Mouse (Mus musculus) heart, embryonic 12.5 days (tissue): ENCODE data around the gene Rpl36al. TPM values are rescaled to one million over a fixed set of nuclear protein-coding genes. Genes with fewer than 3 reads are reported as not detected.
A peak's percentile ranks its signal among the peaks of the same experiment; 100 is the strongest.

Experiments used
- ATAC-seq: fragments of 200-750 bp; cut with Nextera tagmentation; 2 replicates; pipeline ENCODE4 v1.8.0; 2017; ENCODE audit warnings: moderate TSS enrichment, moderate library complexity; ENCODE audit not compliant: insufficient number of reproducible peaks, low FRiP score
- H3K27ac ChIP-seq: fragments of 300-500 bp; sonication (generic); 2 replicates; pipeline ENCODE4 v1.5.1; 2016; ENCODE audit warnings: mild to moderate bottlenecking, moderate library complexity; ENCODE audit not compliant: poor library complexity, severe bottlenecking
- H3K27me3 ChIP-seq: fragments of 300-500 bp; sonication (generic); replicated peaks from 2 replicates; pipeline ENCODE4 v1.6.1; 2016; ENCODE audit warnings: mild to moderate bottlenecking, moderate library complexity
- H3K36me3 ChIP-seq: fragments of 300-500 bp; sonication (generic); 2 replicates; pipeline ENCODE4 v1.6.1; 2016; ENCODE audit warnings: mild to moderate bottlenecking, moderate library complexity
- H3K4me1 ChIP-seq: fragments of 300-500 bp; sonication (generic); replicated peaks from 2 replicates; pipeline ENCODE4 v1.6.1; 2016; ENCODE audit warnings: mild to moderate bottlenecking
- H3K4me2 ChIP-seq: fragments of 300-500 bp; sonication (generic); 2 replicates; pipeline ENCODE4 v1.6.1; 2016; ENCODE audit warnings: mild to moderate bottlenecking, moderate library complexity
- H3K4me3 ChIP-seq: fragments of 300-500 bp; sonication (generic); 2 replicates; pipeline ENCODE4 v1.5.1; 2016; ENCODE audit warnings: mild to moderate bottlenecking
- H3K9ac ChIP-seq: fragments of 300-500 bp; sonication (generic); 2 replicates; pipeline ENCODE4 v1.6.1; 2016; ENCODE audit warnings: mild to moderate bottlenecking, moderate library complexity
- H3K9me3 ChIP-seq: fragments of 300-500 bp; sonication (generic); replicated peaks from 2 replicates; pipeline ENCODE4 v1.6.1; 2016; ENCODE audit warnings: mild to moderate bottlenecking, moderate library complexity
- WGBS: fragments of 180-500 bp; shearing (Covaris S2); methylation state at CpG from one replicate; pipeline ENCODE4 v1.1.7; 2016; 5-methylcytosine and 5-hydroxymethylcytosine counted together
- microRNA-seq: library from miRNA; unstranded; fragments of <30 nt; microRNA quantifications from one replicate; pipeline ENCODE4, GENCODE M21; 2017
- polyA plus RNA-seq: library from polyadenylated mRNA; unstranded; fragments of >200 nt; fragmentation: Nextera tagmentation; extraction: Ambion mirVana; gene quantifications from 2 replicates; pipeline ENCODE4 v1.2.1, GENCODE M21; 2016

Gene Rpl36al
- polyA plus RNA-seq, 1 experiment from 2014 or later: 579 TPM

DNA sequence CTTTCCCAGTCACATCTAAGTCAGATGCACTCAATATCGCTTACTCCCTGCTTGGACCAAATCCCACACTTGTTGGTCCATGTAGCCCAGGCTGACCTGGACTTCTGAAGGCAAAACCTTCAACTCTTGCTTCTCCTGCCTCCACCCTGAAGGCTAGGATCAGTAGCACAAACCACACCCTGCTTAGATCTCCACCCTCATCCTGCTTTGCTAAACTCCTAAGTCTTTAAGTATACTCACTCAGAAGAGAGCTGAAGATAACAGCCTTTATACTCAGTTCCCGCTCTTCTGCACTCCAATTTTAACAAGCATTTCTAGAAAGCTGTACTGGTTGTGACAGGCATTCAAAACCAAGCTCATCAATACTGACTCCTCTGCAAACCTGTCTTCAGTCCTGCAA is 26.8 kb downstream of the Rpl36al start:
- peaks cover 22% of the 10 kb centered on the region for H3K36me3 ChIP-seq
- H3K9me3 ChIP-seq: no peaks in the 10 kb centered on the region
- peak overlapping the region; percentile 70; the same call in 1 of the 2 replicates for H3K4me2 ChIP-seq
- H3K4me3 ChIP-seq: no peak overlapping the region
- WGBS: 84% methylated on average over 2 of the region's 2 CpGs
- H3K9ac ChIP-seq: no peak overlapping the region
- no peak overlapping the region for H3K27ac ChIP-seq
- peaks cover 10% of the 10 kb centered on the region for H3K4me1 ChIP-seq
- no peak for ATAC-seq
- H3K27me3 ChIP-seq: no peaks in the 10 kb centered on the region

DNA sequence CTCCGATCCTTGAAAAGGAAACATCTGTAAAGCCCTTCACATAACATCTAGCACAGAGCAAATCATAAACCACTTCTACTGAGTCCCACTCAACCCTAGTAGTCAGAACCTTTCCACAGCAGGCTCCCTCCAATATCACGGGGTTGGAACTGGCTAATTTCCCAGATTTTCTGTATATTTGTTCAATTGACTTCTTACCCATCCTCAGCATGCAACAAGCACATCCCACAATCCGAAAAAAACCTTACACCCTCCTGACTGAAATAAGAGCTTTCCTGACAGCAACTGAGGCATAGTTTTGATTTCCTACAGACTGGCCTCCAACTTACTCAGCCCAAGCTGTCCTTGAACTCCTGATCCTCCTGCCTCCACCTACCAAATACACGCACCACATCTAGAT is 27.4 kb downstream of the Rpl36al start:
- H3K9me3 ChIP-seq: no peaks in the 10 kb centered on the region
- H3K36me3 ChIP-seq: peaks cover 22% of the 10 kb centered on the region
- no peak overlapping the region for H3K27ac ChIP-seq
- WGBS: 80% methylated on average over 4 of the region's 4 CpGs
- no peak overlapping the region for H3K4me3 ChIP-seq
- ATAC-seq: no peak
- H3K4me1 ChIP-seq: peaks cover 10% of the 10 kb centered on the region
- H3K9ac ChIP-seq: no peak overlapping the region
- H3K4me2 ChIP-seq: no peak overlapping the region
- H3K27me3 ChIP-seq: no peaks in the 10 kb centered on the region

DNA sequence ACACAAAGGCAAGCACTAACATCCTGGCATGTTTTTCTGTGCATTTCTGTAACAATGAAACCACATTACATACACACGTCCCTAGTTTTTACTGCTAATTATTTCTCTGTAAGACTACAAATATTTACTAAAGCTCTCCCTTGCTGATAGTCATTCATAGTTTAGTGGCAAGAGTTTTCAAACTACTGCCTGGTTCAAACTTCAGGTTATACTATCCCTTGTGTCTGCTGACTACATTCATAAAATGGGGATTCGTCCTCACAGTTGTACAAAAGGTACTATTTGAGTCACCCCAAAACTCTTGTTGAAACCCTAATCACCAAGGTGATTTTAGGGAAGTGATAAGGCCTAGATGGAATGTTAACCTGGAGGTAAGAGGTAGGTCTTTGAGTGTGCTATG is 28.0 kb downstream of the Rpl36al start:
- WGBS: 81% methylated on average over 2 of the region's 2 CpGs

DNA sequence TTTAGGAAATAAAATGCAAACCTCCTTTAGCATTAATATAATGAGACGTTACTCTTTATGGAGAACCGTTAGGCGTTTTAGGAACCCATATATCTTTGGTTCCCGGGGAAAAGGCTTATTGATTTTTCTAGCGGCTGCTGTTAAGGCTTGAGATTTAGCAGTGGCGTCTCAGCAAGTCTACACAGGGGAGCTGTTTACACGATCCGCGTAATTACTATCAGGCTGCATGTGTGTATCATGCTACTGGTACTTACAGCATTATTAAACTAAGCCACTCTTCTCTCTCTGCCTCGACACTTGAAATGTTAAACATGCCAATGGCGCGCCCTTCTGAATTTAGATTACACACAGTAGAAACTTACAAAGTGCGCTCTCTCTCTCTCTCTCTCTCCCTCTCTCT is 33.8 kb downstream of the Rpl36al start:
- no peak overlapping the region for H3K9ac ChIP-seq
- H3K4me1 ChIP-seq: no peaks in the 10 kb centered on the region
- no peak for ATAC-seq
- no peaks in the 10 kb centered on the region; the same call in 1 of the 2 replicates for H3K36me3 ChIP-seq
- no peak overlapping the region for H3K4me2 ChIP-seq
- 87% methylated on average over 13 of the region's 13 CpGs for WGBS
- H3K27me3 ChIP-seq: no peaks in the 10 kb centered on the region
- H3K4me3 ChIP-seq: no peak overlapping the region
- H3K27ac ChIP-seq: no peak overlapping the region
- no peaks in the 10 kb centered on the region for H3K9me3 ChIP-seq

More for the DNA sequence above, 28.0 kb downstream of the Rpl36al start:
- H3K9me3 ChIP-seq: no peaks in the 10 kb centered on the region
- H3K36me3 ChIP-seq: peaks cover 22% of the 10 kb centered on the region
- no peak overlapping the region for H3K9ac ChIP-seq
- peaks cover 10% of the 10 kb centered on the region for H3K4me1 ChIP-seq
- H3K4me2 ChIP-seq: no peak overlapping the region
- no peak overlapping the region for H3K27ac ChIP-seq
- no peak overlapping the region for H3K4me3 ChIP-seq
- H3K27me3 ChIP-seq: no peaks in the 10 kb centered on the region
- no peak for ATAC-seq

DNA sequence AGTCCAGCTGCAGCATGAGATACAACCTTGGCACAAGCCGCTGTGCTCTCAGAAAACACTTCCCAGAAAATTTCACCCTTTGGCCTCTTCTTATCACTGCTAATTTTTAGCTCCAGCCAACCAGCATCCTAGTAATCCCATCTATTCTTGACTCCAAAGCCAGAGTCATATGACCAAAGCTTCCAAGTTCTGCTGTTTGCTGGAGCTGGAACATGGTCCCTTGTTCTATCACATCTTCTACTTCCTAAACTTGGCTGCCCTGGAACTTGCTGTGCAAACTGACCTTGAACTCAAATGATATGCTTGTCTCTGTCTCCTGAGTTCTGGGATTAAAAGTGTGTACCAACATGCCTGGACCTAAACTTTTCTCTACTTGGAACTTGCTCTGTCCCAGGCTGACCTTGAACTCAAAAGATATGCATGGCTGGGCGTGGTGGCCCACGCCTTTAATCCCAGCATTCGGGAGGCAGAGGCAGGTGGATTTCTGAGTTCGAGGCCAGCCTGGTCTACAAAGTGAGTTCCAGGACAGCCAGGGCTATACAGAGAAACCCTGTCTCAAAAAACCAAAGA is 36.6 kb downstream of the Rpl36al start:
- Histone ChIP-seq H3K9ac (no peak overlapping the region), H3K4me3 (no peak overlapping the region), H3K27ac (no peak overlapping the region), H3K4me2 (no peak overlapping the region), H3K4me1 (no peaks in the 10 kb centered on the region), H3K27me3 (no peaks in the 10 kb centered on the region), H3K9me3 (no peaks in the 10 kb centered on the region), H3K36me3 (no peaks in the 10 kb centered on the region)
- no peak for ATAC-seq
- 85% methylated on average over 5 of the region's 5 CpGs for WGBS

DNA sequence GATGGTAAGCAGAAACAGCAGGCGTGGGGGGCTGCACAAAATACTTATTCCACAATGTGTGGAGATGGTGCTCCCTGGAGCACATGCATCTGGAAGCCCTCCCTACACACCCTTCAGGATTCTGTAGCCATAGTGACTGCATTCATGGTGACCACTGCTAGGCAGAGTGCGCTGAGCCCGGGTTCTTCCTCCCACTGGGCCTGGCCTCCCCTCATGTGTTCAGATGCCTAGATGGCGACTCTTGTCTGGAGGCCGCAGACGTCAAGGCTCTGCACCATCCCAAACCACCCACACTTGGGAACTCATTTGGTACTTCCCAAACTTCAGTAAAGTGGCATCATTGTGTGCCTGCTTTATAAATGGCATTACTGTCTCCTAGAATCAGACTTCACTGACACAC is 40.4 kb downstream of the Rpl36al start:
- H3K9me3 ChIP-seq: no peaks in the 10 kb centered on the region
- no peak overlapping the region for H3K4me2 ChIP-seq
- H3K27me3 ChIP-seq: no peaks in the 10 kb centered on the region
- H3K4me1 ChIP-seq: no peaks in the 10 kb centered on the region
- H3K4me3 ChIP-seq: no peak overlapping the region
- H3K27ac ChIP-seq: no peak overlapping the region
- WGBS: 71% methylated on average over 6 of the region's 6 CpGs
- H3K36me3 ChIP-seq: no peaks in the 10 kb centered on the region
- ATAC-seq: no peak
- H3K9ac ChIP-seq: no peak overlapping the region

DNA sequence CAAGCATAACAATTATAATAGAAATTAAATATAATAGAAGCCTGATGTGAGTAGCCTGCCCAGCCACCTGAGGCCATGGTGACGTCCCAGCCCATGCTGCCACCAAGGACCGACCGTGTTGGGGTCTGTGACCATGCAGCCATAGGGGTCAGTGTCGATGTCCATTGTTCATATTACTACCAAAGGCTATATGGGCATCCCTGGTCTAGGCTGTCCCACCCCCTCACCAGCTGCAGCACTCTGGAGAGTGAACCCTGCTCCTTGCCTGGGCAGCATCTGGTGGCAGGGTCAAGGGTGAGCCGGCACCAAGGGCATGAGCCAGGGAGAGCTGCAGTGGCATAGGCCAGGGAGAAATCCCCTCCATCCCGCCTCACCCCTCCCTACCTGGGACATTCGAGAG is 44.0 kb downstream of the Rpl36al start:
- Histone ChIP-seq H3K27me3 (no peaks in the 10 kb centered on the region), H3K4me1 (no peaks in the 10 kb centered on the region), H3K9ac (no peak overlapping the region), H3K4me3 (no peak overlapping the region), H3K9me3 (no peaks in the 10 kb centered on the region), H3K27ac (no peak overlapping the region), H3K4me2 (no peak overlapping the region), H3K36me3 (no peaks in the 10 kb centered on the region)
- ATAC-seq: peak; percentile 45; the same call in 1 of the 2 replicates
- 72% methylated on average over 7 of the region's 7 CpGs for WGBS

DNA sequence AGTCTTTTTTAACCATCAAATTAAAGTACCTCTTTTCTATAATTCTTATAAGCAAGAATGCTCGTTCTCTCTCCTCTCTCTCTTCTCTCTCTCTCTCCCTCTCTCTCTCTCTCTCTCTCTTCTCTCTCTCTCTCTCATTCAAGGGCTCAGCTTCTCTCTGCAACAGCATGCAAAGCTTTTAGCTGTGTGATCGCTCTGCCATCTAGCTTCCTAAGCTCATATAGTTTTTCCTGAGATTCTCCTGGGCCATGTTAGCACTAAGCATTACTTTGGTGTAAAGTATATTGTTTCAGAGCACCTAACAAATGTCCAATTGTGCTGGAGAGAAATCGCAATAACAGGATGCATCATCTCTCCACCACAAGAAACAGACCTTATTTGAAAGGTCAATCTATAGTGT is 44.7 kb downstream of the Rpl36al start:
- no peak overlapping the region for H3K9ac ChIP-seq
- H3K27ac ChIP-seq: no peak overlapping the region
- no peak overlapping the region for H3K4me3 ChIP-seq
- no peaks in the 10 kb centered on the region for H3K36me3 ChIP-seq
- H3K27me3 ChIP-seq: no peaks in the 10 kb centered on the region
- H3K4me1 ChIP-seq: no peaks in the 10 kb centered on the region
- no peak for ATAC-seq
- WGBS: 85% methylated on average over 3 of the region's 3 CpGs
- H3K9me3 ChIP-seq: no peaks in the 10 kb centered on the region
- no peak overlapping the region for H3K4me2 ChIP-seq

Small RNA genes lying within 50 kb of the gene (microRNA-seq; reads per million reads assigned to microRNA genes)
- gene Gm47287 (not detected), gene Gm47295 (1.7 reads per million)

Other genes with a start within 250 kb of the Rpl36al start
- 1,310 and 1,336 TPM in 2 replicates for gene Rps29, start 24.9 kb downstream of the Rpl36al start, polyA plus RNA-seq
- gene Lrr1, start 15.3 kb downstream of the Rpl36al start, polyA plus RNA-seq: 16.1 and 17.5 TPM in 2 replicates
- 56.2 and 56.8 TPM in 2 replicates for gene Mgat2, start 74 bp upstream of the Rpl36al start, polyA plus RNA-seq
- gene Gm49383, start 13.0 kb upstream of the Rpl36al start, polyA plus RNA-seq: 18.5 and 19.4 TPM in 2 replicates
- 8.1 and 9.1 TPM in 2 replicates for gene Dnaaf2, start 14.3 kb upstream of the Rpl36al start, polyA plus RNA-seq
- gene Gm49384, start 20.2 kb upstream of the Rpl36al start, polyA plus RNA-seq: 16.0 and 19.2 TPM in 2 replicates
- gene Pole2, start 44.1 kb upstream of the Rpl36al start, polyA plus RNA-seq: 16.7 and 19.7 TPM in 2 replicates
- 7.7 and 8.0 TPM in 2 replicates for gene Klhdc1, start 57.1 kb upstream of the Rpl36al start, polyA plus RNA-seq
- 142 and 144 TPM in 2 replicates for gene Klhdc2, start 112.6 kb upstream of the Rpl36al start, polyA plus RNA-seq
- gene Nemf, start 173.1 kb upstream of the Rpl36al start, polyA plus RNA-seq: 69.5 and 71.0 TPM in 2 replicates
- 53.9 and 55.7 TPM in 2 replicates for gene Arf6, start 188.1 kb upstream of the Rpl36al start, polyA plus RNA-seq
- 1.1 and 2.4 TPM in 2 replicates for gene Gm9887, start 188.4 kb upstream of the Rpl36al start, polyA plus RNA-seq